Mouse (Mus musculus) retina, postnatal 7 days (tissue): ENCODE results near the gene Arid5b.
"Not testable (repeated sequence)": the region's sequence is repeated elsewhere in the genome, so short reads cannot be mapped to it uniquely, and the experiment has no call there.

ENCODE experiments used
- DNase-seq: peaks from one replicate; pipeline ENCODE4 v3.0.0-alpha.2; 2012; ENCODE audit warnings: low read depth, low spot score

Arid5b gene

DNA sequence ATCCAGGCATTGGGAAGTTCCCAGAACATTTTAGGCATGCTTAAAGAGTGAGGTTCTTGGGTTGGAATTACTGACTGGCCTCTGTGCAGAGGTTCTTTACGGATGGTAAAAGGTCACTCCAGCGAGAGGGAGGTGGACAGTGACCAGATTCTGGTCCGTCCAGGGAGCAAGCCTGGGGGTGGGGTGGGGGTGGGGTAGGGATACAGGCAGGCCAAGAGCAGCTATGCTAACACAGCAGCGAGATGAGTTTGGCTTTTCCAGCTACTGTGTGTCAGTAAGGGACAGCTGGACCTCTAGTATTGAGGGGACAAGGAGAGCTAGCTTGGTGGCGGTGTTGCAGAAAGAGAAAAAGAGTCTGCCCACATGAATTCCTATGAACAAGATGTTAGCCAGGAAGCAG, 167.9 kb downstream of the Arid5b start:
- DNase-seq, result no peak

DNA sequence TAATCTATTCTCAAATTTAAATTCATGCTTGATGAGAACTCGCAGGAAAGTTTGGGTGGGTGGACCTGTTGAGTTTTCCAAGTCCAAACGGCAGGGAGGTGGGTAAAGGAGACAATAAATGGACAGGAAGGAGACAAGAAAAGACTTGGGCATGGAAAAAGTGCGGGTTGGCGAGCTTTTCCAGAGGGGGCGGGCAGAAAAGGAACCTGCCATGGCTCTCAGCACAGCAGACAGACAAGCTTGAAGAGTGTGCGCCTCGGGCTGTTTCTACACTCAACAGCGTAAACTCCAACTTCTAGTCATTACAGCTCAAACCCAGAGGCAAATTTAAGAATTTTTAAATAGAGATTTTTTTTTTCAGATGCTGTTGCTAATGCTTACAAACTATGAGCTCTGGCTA, 168.4 kb downstream of the Arid5b start:
- DNase-seq, result no peak

DNA sequence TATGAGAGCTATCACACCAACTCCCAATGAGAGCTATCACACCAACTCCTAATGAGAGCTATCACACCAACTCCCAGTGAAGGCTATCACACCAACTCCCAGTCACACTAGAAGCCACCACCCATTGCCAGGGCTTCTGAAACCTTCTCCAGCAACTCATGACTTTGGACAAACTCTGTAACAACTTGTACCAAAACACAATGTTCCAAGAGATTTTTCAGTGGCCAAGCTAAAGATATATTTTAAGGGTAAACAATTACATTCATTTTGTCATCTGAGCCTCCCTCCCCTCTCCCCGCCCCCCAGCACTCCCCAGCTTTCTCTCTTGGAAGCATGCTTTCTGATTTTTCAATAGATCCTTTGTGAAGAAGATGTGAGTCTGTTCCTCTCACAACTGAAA, 168.9 kb downstream of the Arid5b start:
- DNase-seq, result no peak

DNA sequence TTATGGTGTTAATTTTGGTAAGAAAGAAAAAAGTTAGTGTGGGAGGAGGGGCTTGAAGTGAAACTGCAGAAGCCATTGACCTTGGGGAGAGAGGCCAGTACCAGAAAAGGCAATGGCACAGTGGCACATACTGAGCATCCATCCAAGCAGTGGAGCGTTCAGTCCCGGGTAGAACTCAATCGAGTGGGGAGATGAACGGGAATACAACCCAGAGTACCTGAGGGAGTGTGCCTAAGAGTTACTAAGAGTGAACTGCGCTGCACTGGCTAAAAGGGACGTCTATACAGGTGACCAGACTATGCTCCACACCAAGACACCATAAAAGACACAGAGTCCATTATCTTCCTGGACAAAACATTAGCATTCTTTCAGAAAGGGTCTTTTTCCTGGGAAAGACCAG, 170.8 kb downstream of the Arid5b start:
- no peak for DNase-seq

DNA sequence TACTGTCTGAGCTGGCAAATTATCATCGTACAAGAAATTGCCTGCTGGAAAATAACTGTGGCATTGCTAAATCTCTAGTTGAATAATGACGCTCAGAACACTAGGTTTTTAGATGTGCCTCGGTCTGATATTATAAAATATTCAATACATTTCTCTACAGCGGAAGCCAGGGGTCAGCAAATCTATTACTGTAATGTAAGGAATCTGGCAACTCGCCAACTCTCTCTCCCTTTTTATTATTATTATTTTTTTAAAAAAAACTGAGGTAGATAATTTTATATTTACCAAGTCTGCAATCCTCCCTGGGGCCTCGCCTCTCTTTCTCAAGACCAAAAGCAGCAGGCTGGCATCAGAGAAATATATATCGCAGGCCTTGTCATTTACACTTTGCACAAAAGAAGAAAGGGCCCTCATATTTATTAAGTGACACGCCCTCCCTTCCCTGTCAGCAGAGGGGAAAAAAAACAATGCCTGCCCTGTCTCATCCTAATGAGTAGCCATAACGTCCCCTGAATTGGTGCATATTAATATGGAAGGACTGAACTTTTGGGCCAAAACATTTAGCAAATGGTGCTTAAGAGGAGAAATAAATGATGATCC, 172.1 kb downstream of the Arid5b start:
- no peak for DNase-seq

DNA sequence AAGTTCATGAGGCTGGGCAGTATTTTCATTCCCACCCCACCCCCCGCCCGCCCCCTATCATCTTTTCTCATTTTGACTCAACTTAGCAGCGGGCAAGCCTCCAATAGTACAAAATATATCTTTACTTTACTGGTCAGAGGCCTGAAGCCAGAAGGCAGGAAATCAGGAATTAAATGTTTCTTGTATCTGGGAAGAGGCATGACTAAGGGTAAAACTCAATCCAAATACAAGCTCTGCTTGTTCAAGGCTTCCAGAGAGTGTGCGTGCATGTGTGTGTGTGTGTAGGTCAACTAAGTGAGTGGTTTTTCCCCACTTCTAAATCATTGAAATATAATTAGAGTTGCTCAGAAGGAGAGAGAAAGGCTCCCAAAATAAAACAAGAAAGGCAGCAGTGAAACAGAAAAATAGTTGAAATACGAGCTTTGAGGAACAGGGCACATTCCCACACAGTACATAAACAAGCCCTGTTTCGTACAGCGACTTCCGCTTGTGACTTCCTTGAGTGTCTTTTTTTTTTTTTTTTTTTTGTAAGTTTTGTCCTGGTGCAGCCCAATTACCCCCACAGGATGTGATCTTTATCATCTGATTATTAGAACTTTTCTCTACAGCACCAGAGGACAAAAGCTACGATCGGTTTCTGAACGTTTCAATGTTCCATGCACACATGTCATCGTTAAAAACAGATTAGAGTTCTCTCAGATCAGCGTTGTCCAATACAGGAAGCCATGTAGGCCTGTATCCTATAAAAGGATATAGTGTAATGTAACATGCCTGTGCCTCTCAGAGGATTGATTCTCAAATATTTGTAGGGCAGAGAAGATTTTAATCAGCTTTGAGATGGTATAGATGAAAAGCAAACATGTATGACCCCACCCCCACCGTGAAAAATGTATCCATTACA, 173.4 kb downstream of the Arid5b start:
- no peak for DNase-seq

DNA sequence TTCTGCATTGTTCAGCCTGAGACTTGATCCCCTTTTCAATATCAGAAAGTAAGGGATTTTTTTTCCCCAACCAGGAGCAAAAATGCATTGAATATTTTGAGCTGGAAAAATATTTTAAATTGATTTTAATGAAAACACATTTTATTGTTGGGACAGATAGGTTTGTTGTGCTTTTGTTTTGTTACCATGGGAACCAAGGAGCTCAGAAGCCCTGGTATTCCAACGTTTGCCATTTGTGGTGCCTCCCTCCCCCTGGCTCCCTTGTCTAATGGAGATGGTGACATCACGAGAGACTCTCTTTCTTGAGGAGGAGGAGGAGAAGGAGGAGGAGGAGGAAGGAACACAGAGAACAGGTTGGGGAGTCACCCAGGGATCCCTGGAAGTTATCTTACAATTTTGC, 174.1 kb downstream of the Arid5b start:
- DNase-seq, result no peak

DNA sequence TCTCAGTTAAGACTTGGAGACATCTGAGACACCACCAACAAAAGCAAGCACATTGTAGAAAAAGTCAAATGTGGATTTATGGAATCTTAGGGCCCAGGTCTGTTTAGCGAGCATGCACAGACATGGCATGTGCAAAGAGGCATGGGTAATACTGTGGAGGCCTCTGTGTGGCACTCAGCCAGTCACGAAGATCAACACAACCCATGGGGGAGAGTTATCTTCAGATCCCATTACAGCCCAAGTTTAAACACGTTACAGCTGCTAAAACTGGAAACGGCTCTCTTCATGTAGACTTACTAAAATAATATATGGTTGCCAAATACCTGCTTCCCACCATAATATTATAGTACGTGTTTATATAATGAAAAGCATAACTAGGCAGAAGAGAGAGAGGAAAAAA, 174.6 kb downstream of the Arid5b start:
- DNase-seq, result no peak

DNA sequence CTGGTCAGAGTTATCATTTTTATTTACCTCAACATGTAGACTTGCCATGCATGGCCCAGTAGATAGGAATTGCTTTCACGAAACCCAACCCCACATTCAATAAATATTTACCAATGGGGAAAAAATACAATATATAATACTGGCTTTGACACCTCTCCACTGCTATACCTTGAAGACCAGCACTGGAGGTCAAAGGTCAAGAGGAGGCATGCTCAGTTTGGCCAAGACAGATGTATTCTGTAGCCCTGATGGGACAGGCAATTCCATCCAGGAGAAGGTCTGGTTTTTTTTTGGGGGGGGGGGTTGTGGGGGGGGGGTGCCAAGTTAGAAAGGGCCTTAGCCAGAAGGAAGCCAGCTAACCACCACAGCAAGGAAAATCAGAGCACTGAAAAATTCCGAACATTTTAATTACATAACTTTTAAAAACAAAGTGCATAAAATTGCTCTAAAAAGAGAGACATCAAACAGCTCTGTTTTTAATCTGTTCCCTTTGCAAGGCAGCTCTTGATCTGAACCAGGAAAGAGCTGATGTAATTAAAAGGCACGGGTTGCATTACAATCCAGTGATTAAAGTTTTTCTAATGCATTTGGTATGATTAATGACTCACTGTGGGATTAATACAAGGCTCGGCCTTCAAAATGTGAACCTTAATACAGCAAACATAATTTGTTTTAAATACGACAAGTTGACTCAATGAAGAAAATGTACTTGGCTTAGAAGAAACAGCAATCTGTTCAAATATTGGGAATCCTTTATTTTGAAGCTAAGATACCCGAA, 175.3 kb downstream of the Arid5b start:
- DNase-seq, result no peak

DNA sequence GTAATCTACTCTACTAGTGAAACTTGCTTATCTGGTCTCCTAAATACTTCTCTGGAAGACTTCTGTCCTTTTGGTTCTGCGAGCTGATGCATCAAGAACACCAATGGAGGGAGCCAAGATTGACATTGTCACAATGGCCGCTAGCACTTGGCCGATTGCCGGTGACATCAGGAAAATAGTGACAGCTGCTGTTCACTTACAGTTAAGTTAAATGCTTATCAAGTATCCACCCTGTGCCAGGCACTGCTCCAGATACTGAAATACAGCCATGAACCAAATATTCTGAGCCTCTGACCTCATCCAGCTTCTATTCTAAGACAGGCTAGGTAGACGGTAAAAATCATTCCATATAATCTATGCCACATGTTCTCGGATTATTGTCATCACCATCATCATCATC, 176.0 kb downstream of the Arid5b start:
- no peak for DNase-seq

DNA sequence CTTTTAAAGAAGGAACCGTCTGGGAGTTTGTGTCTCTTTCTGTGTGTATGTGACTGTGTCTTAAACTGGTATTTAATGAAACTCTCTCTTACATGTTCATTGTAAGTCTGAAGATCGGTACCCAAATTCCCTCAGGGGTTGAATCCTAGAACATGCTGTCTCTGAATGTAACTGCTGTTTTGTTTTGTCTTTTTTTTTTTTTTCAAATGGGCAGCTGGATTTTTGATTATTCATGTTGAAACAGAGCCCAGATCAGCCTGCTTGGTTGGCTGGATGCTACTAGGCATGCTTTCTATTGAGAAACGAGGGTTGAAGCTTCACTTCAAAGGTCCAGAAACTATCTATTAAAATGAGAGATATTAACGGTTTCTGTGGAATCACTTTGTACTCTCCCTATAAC, 177.3 kb downstream of the Arid5b start:
- no peak for DNase-seq

DNA sequence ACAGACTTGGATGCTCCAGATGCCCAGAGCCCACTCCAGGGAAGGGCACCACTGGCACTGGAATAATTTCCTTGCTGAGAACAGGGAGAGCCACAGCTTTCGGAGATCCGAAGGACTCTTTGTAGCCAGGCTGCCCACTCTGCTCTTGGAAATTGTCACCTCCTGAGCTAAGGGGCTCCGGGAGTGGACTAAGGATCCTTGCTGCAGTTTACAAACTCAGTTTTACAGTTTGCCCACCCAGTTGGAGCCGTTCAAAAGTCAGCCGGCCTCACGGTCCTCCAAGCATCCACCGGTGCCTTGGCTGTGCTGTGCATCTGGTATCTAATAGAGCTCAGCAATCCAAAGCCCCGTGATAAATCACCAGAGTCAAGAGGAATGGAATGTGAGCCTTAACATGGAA, 178.0 kb downstream of the Arid5b start:
- no peak for DNase-seq

DNA sequence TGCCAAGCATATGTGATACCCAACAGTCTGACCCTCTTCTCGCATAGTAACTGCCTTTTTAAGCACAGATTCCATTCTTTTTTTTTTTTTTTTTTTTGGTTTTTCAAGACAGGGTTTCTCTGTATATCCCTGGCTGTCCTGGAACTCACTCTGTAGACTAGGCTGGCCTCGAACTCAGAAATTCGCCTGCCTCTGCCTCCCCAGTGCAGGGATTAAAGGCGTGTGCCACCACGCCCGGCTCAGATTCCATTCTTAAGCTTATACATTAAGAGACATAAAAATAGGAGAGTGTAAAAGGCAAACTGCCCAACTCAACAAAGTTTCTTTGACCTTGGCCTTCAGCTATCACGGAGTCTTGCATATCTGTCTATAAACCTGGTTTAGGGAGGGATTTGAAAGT, 178.7 kb downstream of the Arid5b start:
- not testable (repeated sequence) for DNase-seq

DNA sequence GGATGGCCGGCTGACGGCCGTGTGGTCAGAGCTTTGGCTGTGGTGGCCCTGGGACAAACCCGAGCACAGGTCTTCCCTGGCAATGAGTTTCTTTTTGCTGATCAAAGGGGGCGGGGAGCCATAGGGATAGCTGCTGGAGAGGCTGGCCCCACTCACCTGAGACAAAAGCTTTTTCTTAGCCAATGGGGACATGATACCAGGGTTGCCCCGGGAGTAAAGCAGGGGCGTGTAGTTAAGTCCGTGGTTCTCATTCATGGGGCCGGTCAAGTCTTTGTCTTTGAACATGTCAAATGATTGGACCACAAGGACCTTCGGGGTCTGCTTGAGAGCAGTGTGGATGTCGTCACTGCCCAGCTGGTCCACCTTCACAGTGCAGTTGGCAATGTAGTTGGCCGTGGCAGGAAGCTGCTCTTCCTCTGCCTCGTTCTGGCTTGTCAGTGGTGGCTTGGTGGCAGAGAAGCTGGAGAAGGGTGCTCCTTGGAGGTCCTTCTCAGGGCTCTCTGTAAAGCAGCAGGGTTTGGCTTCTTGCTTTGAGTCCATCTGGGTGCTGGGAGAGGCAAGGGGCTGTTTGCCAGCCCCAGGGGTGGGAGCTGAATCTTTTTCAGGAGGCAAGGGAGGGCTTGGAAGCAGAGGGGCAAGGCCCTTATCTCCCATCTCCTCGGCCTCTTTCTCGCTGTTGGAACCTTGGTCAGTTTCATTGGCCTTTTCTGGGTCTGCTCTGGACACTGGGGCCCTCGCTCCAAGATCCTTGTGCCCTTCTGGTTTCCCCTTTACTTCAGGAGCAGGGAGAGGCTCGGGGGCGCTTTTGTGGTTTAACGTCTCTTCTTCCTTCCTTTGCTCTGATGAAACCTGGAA, 180.5 kb downstream of the Arid5b start:
- no peak for DNase-seq

DNA sequence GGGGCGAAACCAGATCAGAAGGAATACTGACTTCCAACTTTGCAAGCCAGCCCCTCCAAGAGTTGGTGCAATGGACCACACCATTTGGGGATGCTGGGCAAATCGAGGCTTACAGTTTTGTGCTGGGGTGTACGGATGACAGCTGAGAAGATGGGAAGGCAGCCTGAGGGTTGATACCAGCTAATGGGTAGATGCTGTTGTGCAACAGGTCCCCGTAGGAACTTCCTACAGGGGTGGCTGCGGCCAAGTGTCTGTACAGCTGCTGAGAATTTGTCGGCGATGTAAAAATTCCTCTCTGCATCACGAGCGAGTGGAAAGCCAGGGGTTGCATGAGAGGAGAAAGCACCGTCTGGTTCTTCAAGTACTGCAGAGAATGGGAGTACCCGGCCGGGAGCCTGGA, 182.1 kb downstream of the Arid5b start:
- DNase-seq, result no peak

DNA sequence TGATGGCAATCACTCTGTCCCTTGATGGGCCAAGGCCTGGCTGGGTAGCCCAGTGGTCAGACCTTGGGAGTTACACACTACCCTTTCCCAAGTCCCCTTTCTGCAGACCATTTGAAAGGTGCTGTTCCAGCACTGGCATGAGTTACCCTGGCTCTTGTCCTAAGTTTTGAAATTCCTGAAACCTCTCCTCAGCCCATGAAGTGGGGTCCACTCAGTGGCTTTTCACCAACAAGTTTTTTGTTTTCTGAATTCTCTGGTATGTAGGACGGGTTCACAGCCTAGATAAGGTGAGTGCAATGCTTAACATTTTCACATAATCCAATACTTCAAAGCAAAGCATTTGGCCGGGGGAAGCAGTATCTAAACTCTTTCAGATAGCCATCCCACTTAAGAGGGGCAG, 183.4 kb downstream of the Arid5b start:
- DNase-seq, result no peak

DNA sequence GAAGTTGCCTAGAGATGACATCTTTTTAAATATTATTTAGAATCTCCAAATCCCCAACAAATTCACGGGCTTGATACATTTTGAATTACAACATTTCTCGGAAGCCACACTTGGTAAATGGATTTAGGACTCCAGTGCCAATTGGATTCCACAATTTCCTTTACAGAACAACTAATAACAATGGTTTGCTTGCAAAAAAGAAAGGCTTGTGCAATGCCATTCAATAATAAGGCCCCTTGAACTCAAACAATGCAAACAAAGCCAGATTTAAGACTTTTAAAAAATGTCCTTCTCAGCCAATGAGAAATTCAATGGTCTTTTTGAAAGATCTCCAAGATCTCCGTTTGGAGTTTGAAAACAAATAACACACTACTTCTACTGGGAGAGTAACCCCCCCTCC, 185.0 kb downstream of the Arid5b start:
- no peak for DNase-seq

DNA sequence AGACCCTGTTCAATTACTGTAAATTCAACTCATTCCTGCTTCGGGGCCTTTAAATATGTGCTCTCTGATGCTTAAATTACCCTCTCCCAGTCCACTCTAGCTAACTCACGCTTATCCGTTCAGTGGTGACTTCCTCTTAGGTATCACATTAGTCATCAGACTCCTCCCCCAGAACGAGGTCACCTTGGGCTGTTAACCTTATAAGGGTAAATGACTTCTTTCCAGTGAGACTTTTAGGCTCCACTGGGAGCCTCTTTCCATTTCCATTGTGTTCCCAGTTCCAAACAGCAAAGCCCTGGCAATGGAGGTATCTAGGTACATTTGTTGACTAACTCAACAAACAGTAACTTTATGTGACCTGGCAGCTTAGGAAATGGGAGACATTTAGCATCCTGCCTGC, 186.7 kb downstream of the Arid5b start:
- DNase-seq, result no peak

DNA sequence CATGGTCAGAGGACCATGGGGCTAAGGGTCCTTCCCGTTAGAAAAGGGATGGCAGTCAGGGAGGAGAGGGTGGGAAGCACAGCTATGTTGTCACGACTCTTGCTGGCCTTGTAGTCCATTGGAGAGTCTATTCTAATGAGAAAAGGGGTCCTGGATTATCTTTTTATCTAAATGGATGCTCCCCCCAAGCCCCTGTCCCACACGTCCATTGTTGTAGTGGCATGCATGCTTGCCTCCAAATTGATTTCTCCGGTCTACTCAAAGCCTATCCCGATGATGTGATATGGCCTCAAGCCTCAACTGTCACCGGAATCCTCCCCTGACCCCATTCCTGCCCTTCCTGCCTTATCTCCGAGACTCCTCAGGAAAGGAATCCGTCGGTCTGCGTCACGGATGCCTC, 187.5 kb downstream of the Arid5b start:
- DNase-seq, result no peak

DNA sequence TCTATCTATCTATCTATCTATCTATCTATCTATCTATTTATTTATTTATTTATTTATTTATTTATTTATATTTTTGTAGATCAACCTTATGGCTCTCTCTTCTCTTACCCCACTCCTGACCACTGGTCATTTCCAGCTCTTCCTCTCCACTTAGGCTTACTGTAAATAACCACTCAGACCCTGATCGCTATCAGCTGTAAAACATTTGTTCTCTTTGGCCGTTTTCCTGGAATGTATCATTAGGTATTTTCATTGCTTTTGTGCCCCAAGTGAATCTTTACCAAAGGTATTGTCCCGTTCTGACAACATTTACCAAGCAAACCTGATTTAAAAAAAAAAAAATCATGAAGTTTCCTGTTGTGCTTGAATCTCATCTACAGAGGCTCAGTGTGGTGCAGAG, 188.0 kb downstream of the Arid5b start:
- DNase-seq, result no peak

DNA sequence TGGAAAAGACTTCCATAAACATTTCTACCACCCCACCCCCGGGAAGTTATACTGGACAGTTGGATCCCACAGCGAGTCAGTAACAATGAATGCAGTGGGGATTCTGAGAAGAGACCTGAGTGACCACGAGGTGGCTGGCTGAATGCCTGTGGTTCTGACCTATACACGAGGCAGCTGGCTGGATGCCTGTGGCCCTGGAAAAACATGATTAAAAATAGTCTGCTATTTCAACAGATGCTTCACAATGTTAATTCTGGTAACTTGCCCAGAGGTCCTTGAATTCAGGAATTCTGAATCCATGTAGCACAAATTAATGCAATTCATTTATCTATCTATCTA, 188.4 kb downstream of the Arid5b start:
- DNase-seq, result no peak
